Mouse (Mus musculus) intestine, embryonic 16.5 days (tissue): Measurements from ENCODE around the gene Mrrf. TPM values are rescaled to one million over a fixed set of nuclear protein-coding genes. Genes with fewer than 3 reads are reported as not detected.
A peak's percentile ranks its signal among the peaks of the same experiment; 100 is the strongest.

Experiments
- ATAC-seq: fragments of 200-750 bp; cut with Nextera tagmentation; 2 replicates; pipeline ENCODE4 v1.8.0; 2017; ENCODE audit warnings: moderate TSS enrichment, moderate library complexity
- H3K27ac ChIP-seq: fragments of 300-500 bp; sonication (generic); 2 replicates; pipeline ENCODE4 v1.5.1; 2014; ENCODE audit warnings: mild to moderate bottlenecking, low read length
- H3K27me3 ChIP-seq: fragments of 300-500 bp; sonication (generic); replicated peaks from 2 replicates; pipeline ENCODE4 v1.6.1; 2014; ENCODE audit warnings: low read length, control low read depth, mixed read lengths; ENCODE audit not compliant: control insufficient read depth, insufficient read depth
- H3K36me3 ChIP-seq: fragments of 300-500 bp; sonication (generic); 2 replicates; pipeline ENCODE4 v1.6.1; 2014; ENCODE audit warnings: low read length, control low read depth; ENCODE audit not compliant: control insufficient read depth, insufficient read depth
- H3K4me1 ChIP-seq: fragments of 300-500 bp; sonication (generic); 2 replicates; pipeline ENCODE4 v1.6.1; 2014; ENCODE audit warnings: low read length, control low read depth, mixed read lengths; ENCODE audit not compliant: control insufficient read depth, insufficient read depth
- H3K4me2 ChIP-seq: fragments of 300-500 bp; sonication (generic); 2 replicates; pipeline ENCODE4 v1.6.1; 2014; ENCODE audit warnings: low read depth, low read length, control low read depth
- H3K4me3 ChIP-seq: fragments of 300-500 bp; sonication (generic); 2 replicates; pipeline ENCODE4 v1.5.1; 2014; ENCODE audit warnings: mild to moderate bottlenecking, low read length
- H3K9ac ChIP-seq: fragments of 300-500 bp; sonication (generic); 2 replicates; pipeline ENCODE4 v1.6.1; 2014; ENCODE audit warnings: low read depth, low read length
- H3K9me3 ChIP-seq: fragments of 300-500 bp; sonication (generic); 2 replicates; pipeline ENCODE4 v1.6.1; 2016; ENCODE audit warnings: low read length, control low read depth; ENCODE audit not compliant: control insufficient read depth
- WGBS: fragments of 180-500 bp; shearing (Covaris S2); extraction: QIAGEN DNeasy Blood & Tissue Kit; methylation state at CpG from one replicate; pipeline ENCODE4 v1.1.7; 2014; 5-methylcytosine and 5-hydroxymethylcytosine counted together
- polyA plus RNA-seq: library from polyadenylated mRNA; unstranded; fragments of >200 nt; fragmentation: Nextera tagmentation; extraction: Ambion mirVana; gene quantifications from 2 replicates; pipeline ENCODE4 v1.2.1, GENCODE M21; 2015

Mrrf gene
- 32.3 TPM in 2 replicates for polyA plus RNA-seq

DNA sequence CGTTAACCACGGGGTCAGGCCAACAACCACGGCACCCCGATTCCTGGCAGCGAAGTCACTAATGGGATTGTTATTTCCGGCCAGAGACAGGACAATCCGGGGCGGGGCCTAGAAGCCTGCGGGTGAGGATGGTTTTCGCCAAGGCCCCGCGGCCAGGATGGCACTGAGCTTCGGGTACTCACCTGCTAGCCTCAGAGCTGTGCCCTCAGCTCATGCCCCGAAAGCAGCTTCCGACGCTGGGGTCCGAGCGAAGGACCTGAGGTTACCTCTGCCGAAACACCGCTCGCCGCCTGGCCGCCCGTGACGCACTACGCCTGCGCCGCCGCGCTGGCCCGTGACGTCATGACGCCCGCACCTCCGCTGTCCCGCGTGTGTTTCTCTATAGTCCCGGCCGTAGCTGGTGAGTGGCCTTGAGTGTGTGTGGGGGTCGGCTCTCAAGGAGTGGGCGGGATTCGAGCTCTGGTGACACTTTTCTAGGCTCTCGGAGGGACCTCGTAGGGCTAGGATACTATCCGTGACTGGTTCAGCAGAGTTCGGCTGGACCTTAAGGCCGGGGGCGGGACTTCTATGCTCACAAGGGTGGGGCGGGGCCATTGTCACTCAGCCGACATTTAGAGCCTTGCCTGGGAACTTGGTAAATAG, at the start of gene Mrrf, which contains the start of gene Rbm18:
Mrrf (plus strand) TSS at position 90 of the 642 bp plus-strand sequence.
Rbm18 (minus strand) TSS at position 474 of the 642 bp plus-strand sequence.
- Histone ChIP-seq H3K27ac (peak within 1 kb of the TSS; percentile 92), H3K9me3 (no peaks in the 10 kb centered on the region), H3K9ac (peak within 1 kb of the TSS; percentile 91), H3K27me3 (no peaks in the 10 kb centered on the region), H3K4me1 (peaks cover 11% of the 10 kb centered on the region), H3K36me3 (peaks cover 7% of the 10 kb centered on the region), H3K4me3 (peak within 1 kb of the TSS; percentile 88), H3K4me2 (peak within 1 kb of the TSS; percentile 78)
- under 1% methylated on average over 50 of the region's 50 CpGs for WGBS
- peak; percentile 98 for ATAC-seq

GRCm38 (mm10) chr2:36089190-36089589, 47.0 kb upstream of the Mrrf start:
- H3K27me3 ChIP-seq, result peaks cover 49% of the 10 kb centered on the region
- H3K27ac ChIP-seq, result no peak overlapping the region
- WGBS, result 59% methylated on average over 3 of the region's 3 CpGs
- H3K9ac ChIP-seq, result no peak overlapping the region
- H3K4me1 ChIP-seq, result peaks cover 13% of the 10 kb centered on the region
- no peak for ATAC-seq
- no peak overlapping the region for H3K4me3 ChIP-seq
- no peaks in the 10 kb centered on the region for H3K9me3 ChIP-seq
- no peak overlapping the region for H3K4me2 ChIP-seq
- H3K36me3 ChIP-seq, result no peaks in the 10 kb centered on the region

- Histone ChIP-seq H3K27me3 (peaks cover 68% of the 10 kb centered on the region), H3K27ac (no peak overlapping the region), H3K9me3 (no peaks in the 10 kb centered on the region), H3K4me2 (peak overlapping the region; percentile 85), H3K9ac (no peak overlapping the region), H3K36me3 (no peaks in the 10 kb centered on the region), H3K4me3 (peak overlapping the region; percentile 49), H3K4me1 (peaks cover 13% of the 10 kb centered on the region)
- WGBS, result 3% methylated on average over 70 of the region's 70 CpGs
- peak; percentile 92 for ATAC-seq
These were observed 45.1 kb upstream of the Mrrf start for GRCm38 (mm10) chr2:36090853-36091741.

- no peak for ATAC-seq
- WGBS, result 6% methylated on average over 4 of the region's 4 CpGs
- no peak overlapping the region for H3K9ac ChIP-seq
- no peak overlapping the region for H3K4me2 ChIP-seq
- H3K27me3 ChIP-seq, result peaks cover 77% of the 10 kb centered on the region
- no peaks in the 10 kb centered on the region for H3K36me3 ChIP-seq
- no peak overlapping the region for H3K4me3 ChIP-seq
- H3K9me3 ChIP-seq, result no peaks in the 10 kb centered on the region
- H3K4me1 ChIP-seq, result peaks cover 13% of the 10 kb centered on the region
- H3K27ac ChIP-seq, result no peak overlapping the region
These were observed 43.4 kb upstream of the Mrrf start for GRCm38 (mm10) chr2:36092748-36093147.

DNA sequence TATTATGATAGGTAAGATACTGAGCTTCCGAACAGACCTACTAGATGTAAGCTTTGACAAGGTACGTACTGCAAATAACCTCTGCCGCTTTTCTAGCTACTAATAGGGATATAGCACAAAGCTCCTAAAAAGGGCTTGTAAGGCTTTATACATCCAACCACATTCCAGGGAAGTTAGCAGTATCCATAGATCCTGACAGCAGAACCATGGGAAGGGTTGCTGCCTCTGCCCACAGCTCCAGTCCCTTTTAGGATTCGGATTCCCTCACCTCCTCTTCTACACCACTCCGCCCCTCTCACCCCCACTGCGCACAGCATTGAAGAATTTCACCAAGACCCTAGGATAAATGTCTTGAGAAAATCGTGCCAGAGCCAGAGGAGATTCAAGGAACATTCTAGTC, 42.9 kb upstream of the Mrrf start:
- ATAC-seq, result no peak

DNA sequence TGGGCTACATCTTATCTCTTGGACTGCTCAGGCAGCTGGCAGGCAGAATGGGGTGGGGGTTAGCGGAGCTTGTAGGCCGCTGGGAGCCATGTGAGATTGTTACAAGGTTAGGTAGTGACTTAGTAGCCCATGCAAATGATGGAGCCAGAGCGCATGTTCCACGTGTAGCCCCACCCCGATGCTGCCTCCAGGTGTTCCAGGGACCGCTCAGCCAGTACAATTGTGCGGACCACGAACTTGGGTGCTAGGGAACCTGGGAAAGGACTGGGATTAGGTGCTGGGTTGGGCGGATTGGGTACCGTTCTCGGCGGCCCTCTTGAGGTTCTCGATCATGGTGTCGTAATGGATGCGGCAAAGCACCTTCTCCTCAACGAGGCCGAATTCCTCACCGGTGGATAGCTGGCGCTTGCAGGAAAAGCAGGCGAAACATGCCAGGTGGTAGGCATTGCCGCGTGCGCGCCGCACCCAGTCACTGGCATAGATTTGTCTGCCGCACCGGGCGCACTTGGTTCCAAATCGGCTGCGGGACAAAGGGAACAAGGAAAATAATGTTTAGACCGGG, 42.2 kb upstream of the Mrrf start:
- Histone ChIP-seq H3K27me3 (peaks cover 86% of the 10 kb centered on the region), H3K27ac (no peak overlapping the region), H3K4me1 (peaks cover 13% of the 10 kb centered on the region), H3K4me2 (0 out of 2 replicates have a peak overlapping the region, but pooled peaks have one; percentile 5), H3K9ac (no peak overlapping the region), H3K4me3 (no peak overlapping the region; the same call in 1 of the 2 replicates), H3K9me3 (no peaks in the 10 kb centered on the region), H3K36me3 (no peaks in the 10 kb centered on the region)
- no peak for ATAC-seq
- 8% methylated on average over 31 of the region's 31 CpGs for WGBS

More for the DNA sequence above, 42.9 kb upstream of the Mrrf start:
- no peak overlapping the region for H3K4me2 ChIP-seq
- H3K4me1 ChIP-seq, result peaks cover 13% of the 10 kb centered on the region
- no peak overlapping the region for H3K9ac ChIP-seq
- peaks cover 81% of the 10 kb centered on the region for H3K27me3 ChIP-seq
- 23% methylated on average over 7 of the region's 7 CpGs for WGBS
- H3K27ac ChIP-seq, result no peak overlapping the region
- H3K9me3 ChIP-seq, result no peaks in the 10 kb centered on the region
- no peaks in the 10 kb centered on the region for H3K36me3 ChIP-seq
- no peak overlapping the region for H3K4me3 ChIP-seq

GRCm38 (mm10) chr2:36097129-36097815, 38.9 kb upstream of the Mrrf start:
- H3K9ac ChIP-seq, result no peak overlapping the region
- 7% methylated on average over 18 of the region's 18 CpGs for WGBS
- peaks cover 4% of the 10 kb centered on the region; the same call in 1 of the 2 replicates for H3K4me1 ChIP-seq
- H3K36me3 ChIP-seq, result no peaks in the 10 kb centered on the region
- ATAC-seq, result no peak
- H3K27ac ChIP-seq, result no peak overlapping the region
- H3K4me3 ChIP-seq, result no peak overlapping the region
- no peak overlapping the region for H3K4me2 ChIP-seq
- H3K9me3 ChIP-seq, result no peaks in the 10 kb centered on the region
- H3K27me3 ChIP-seq, result peaks cover 92% of the 10 kb centered on the region

- Histone ChIP-seq H3K27ac (no peak overlapping the region), H3K9me3 (no peaks in the 10 kb centered on the region), H3K27me3 (peaks cover 93% of the 10 kb centered on the region), H3K4me3 (no peak overlapping the region), H3K4me1 (peaks cover 4% of the 10 kb centered on the region; the same call in 1 of the 2 replicates), H3K4me2 (no peak overlapping the region), H3K36me3 (no peaks in the 10 kb centered on the region), H3K9ac (no peak overlapping the region)
- no peak for ATAC-seq
- WGBS, result 10% methylated on average over 5 of the region's 5 CpGs
These were observed 38.2 kb upstream of the Mrrf start for GRCm38 (mm10) chr2:36098021-36098420.

- 17% methylated on average over 6 of the region's 6 CpGs for WGBS
- no peak for ATAC-seq
- H3K36me3 ChIP-seq, result no peaks in the 10 kb centered on the region
- peaks cover 91% of the 10 kb centered on the region for H3K27me3 ChIP-seq
- peaks cover 10% of the 10 kb centered on the region for H3K4me1 ChIP-seq
- no peak overlapping the region for H3K4me3 ChIP-seq
- H3K9ac ChIP-seq, result no peak overlapping the region
- H3K4me2 ChIP-seq, result no peak overlapping the region
- no peak overlapping the region for H3K27ac ChIP-seq
- H3K9me3 ChIP-seq, result no peaks in the 10 kb centered on the region
These were observed 36.5 kb upstream of the Mrrf start for GRCm38 (mm10) chr2:36099739-36100138.
